Mouse (Mus musculus): ENCODE measurements around the gene Ube2r2. TPM values are rescaled to one million over a fixed set of nuclear protein-coding genes. Genes with fewer than 3 reads are reported as not detected.

Ube2r2 gene
- polyA plus RNA-seq, 1 experiment from 2014 or later = 93.9 TPM

DNA sequence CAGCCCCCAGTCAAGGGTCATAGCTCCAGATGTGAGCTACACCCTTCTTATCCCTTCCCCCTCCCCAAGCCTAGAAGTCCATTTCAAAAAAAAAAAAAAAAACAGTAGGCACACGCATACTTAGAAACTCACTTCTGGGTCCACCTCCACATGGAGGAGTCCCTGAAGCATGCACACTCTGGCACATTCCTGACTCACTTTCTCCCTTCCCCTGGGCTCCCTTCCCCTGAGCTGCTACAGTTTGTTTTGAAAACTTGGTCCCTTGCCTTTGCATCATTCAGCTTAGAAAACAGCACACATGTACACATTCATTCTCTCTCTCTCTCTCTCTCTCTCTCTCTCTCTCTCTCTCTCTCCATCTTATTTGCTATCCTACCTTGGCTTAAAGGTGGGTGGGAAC is 42.6 kb upstream of the Ube2r2 start:
- TF ChIP-seq CTCF (IDR thresholded peaks at IDR 0.05; ENCODE audit: low read depth) = no peak
- no peak overlapping the region for H3K4me2 ChIP-seq (ENCODE audit: low read length)
- WGBS = 28% methylated on average over 1 of the region's 1 CpGs
- peaks cover 9% of the 10 kb centered on the region; the same call in 1 of the 2 replicates for H3K4me1 ChIP-seq (replicated peaks; ENCODE audit: insufficient read depth, low read length)
- H3K27me3 ChIP-seq (ENCODE audit: insufficient read depth, low read length) = no peaks in the 10 kb centered on the region
- no peak for DNase-seq (ENCODE audit: low spot score)
- H3K9me3 ChIP-seq (replicated peaks; ENCODE audit: low read length) = no peaks in the 10 kb centered on the region
- H3K27ac ChIP-seq = no peak overlapping the region
- H3K9ac ChIP-seq (ENCODE audit: low read depth, low read length) = no peak overlapping the region
- H3K36me3 ChIP-seq (ENCODE audit: insufficient read depth, low read length) = no peaks in the 10 kb centered on the region
- no peak for ATAC-seq (replicated peaks; ENCODE audit: low FRiP score, low read depth)
- H3K4me3 ChIP-seq (replicated peaks; ENCODE audit: low read depth, low read length) = no peak overlapping the region

DNA sequence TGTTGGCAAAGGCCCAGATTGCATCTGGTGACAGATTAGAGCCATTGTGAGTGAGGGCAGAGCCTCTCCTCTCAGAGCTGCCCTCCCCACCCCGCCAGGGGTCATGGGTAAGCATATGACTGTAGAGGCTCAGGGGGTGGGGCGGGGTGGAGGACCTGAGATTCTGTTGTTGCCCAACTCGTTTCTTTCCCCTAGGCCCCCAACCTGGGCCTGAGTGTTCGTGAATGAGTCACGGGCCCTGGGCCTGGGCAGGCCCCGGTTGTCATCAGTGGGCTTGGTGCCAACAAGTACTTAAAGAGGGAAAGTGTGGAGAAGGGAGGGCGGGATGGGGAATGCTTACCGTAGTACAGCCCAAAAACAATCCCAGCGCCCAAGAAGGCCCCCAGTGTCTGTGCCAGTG is 41.2 kb upstream of the Ube2r2 start:
- no peak overlapping the region for H3K27ac ChIP-seq
- H3K27me3 ChIP-seq (ENCODE audit: insufficient read depth, low read length) = no peaks in the 10 kb centered on the region
- peaks cover 16% of the 10 kb centered on the region; the same call in 1 of the 2 replicates for H3K4me1 ChIP-seq (replicated peaks; ENCODE audit: insufficient read depth, low read length)
- 61% methylated on average over 9 of the region's 9 CpGs for WGBS
- no peak overlapping the region for H3K9ac ChIP-seq (ENCODE audit: low read depth, low read length)
- no peaks in the 10 kb centered on the region for H3K9me3 ChIP-seq (replicated peaks; ENCODE audit: low read length)
- DNase-seq (ENCODE audit: low spot score) (no peak), ATAC-seq (replicated peaks; ENCODE audit: low FRiP score, low read depth) (no peak)
- no peaks in the 10 kb centered on the region for H3K36me3 ChIP-seq (ENCODE audit: insufficient read depth, low read length)
- no peak overlapping the region for H3K4me2 ChIP-seq (ENCODE audit: low read length)
- TF ChIP-seq CTCF (IDR thresholded peaks at IDR 0.05; ENCODE audit: low read depth) = no peak
- no peak overlapping the region for H3K4me3 ChIP-seq (replicated peaks; ENCODE audit: low read depth, low read length)

DNA sequence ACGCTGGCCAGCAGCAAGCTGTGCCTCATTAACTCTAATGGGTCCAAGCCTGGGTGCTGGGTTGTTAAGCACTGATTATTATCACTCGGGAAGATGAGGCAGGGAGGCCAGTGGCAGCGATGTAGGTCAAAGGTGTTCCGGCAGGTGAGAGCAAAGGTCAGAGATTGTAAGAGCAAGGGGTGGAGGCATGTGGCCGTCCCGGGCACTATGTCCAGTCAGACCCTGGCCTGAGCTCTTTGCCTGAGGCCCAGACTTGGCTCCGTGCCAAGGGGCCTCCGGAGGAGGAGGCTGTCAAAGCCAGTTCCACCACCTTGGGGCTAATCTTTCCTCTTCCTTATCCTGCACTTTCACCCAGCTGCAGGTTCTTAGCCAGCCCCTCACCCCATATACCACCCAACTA is 39.4 kb upstream of the Ube2r2 start:
- H3K9me3 ChIP-seq (replicated peaks; ENCODE audit: low read length) = no peaks in the 10 kb centered on the region
- peak overlapping the region; percentile 83 for H3K4me2 ChIP-seq (ENCODE audit: low read length)
- no peaks in the 10 kb centered on the region for H3K36me3 ChIP-seq (ENCODE audit: insufficient read depth, low read length)
- peaks cover 16% of the 10 kb centered on the region; the same call in 1 of the 2 replicates for H3K4me1 ChIP-seq (replicated peaks; ENCODE audit: insufficient read depth, low read length)
- H3K27ac ChIP-seq = peak overlapping the region; percentile 64; the same call in 1 of the 2 replicates
- no peak overlapping the region for H3K4me3 ChIP-seq (replicated peaks; ENCODE audit: low read depth, low read length)
- TF ChIP-seq CTCF (IDR thresholded peaks at IDR 0.05; ENCODE audit: low read depth) = no peak
- DNase-seq (ENCODE audit: low spot score) (no peak), ATAC-seq (replicated peaks; ENCODE audit: low FRiP score, low read depth) (peak; percentile 68)
- WGBS = 18% methylated on average over 8 of the region's 8 CpGs
- H3K9ac ChIP-seq (ENCODE audit: low read depth, low read length) = no peak overlapping the region
- H3K27me3 ChIP-seq (ENCODE audit: insufficient read depth, low read length) = no peaks in the 10 kb centered on the region

- H3K27ac ChIP-seq = peak overlapping the region; percentile 64
- peaks cover 13% of the 10 kb centered on the region; the same call in 1 of the 2 replicates for H3K4me1 ChIP-seq (replicated peaks; ENCODE audit: insufficient read depth, low read length)
- TF ChIP-seq CTCF (IDR thresholded peaks at IDR 0.05; ENCODE audit: low read depth) = no peak
- peak overlapping the region; percentile 83 for H3K4me2 ChIP-seq (ENCODE audit: low read length)
- WGBS = 70% methylated on average over 5 of the region's 5 CpGs
- ATAC-seq (replicated peaks; ENCODE audit: low FRiP score, low read depth) (no peak), DNase-seq (ENCODE audit: low spot score) (no peak)
- H3K9ac ChIP-seq (ENCODE audit: low read depth, low read length) = peak overlapping the region; percentile 50; the same call in 1 of the 2 replicates
- no peaks in the 10 kb centered on the region for H3K36me3 ChIP-seq (ENCODE audit: insufficient read depth, low read length)
- no peaks in the 10 kb centered on the region for H3K9me3 ChIP-seq (replicated peaks; ENCODE audit: low read length)
- H3K27me3 ChIP-seq (ENCODE audit: insufficient read depth, low read length) = no peaks in the 10 kb centered on the region
- peak overlapping the region; percentile 35; the same call in 1 of the 2 replicates for H3K4me3 ChIP-seq (replicated peaks; ENCODE audit: low read depth, low read length)
Observed at GRCm38 (mm10) chr4:41096794-41097193, 38.7 kb upstream of the Ube2r2 start.

DNA sequence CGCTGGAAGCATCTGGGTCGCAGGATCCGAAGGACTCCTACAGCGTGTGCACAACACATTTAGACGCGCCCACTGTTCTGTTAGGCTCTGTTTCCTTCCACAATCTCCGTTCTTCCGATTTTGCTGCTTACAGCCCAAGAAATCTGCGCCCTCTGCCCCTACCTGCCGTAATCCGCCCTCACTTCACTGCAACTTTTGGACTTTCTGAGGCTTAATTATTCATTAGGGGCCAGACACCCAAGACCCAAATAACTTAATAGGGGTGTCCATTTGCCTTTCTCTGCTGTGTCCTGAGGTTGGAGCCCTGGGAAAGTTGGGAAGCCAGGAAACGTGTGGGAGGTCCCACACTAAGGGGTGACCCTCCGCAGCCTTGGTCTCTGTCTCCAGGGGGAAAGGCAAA is 38.2 kb upstream of the Ube2r2 start:
- no peak for DNase-seq (ENCODE audit: low spot score)
- H3K36me3 ChIP-seq (ENCODE audit: insufficient read depth, low read length) = no peaks in the 10 kb centered on the region

DNA sequence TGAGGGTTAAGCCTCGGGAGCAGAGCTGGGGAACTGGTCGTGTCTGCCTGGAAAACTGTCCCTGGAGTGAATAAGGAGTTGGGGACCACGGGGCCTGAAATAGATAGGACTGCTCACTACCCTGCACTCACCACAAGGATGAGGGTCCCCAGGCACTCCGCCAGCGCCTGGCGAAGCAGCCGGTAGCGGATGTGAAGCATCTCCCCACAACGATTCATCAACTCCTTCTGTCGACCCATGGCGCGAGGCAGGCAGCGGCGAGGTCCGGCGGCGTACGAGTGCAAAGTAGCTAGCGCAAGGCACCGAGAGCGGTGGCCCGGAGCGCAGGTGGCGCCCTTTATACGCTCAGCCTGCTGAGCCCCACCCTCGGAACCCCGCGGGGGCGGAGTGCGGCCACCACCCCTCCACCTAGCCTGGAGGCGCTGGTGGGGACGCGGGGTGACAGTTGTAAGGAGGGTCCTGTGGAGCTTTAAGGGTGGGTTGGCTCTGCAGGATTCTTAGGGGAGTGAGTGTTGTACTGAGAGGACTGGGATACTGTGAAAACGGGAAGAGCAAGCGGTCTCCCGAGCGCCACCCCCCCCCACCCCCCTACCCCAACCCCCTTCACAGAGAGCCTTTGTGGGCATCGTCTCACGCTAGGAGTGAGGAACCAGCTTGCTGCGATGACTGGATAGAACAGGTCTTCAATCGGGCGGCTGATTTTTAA is 37.5 kb upstream of the Ube2r2 start, which contains the start of gene Aqp3:
TSS of gene Aqp3 (minus strand) at position 313 of the 706 bp plus-strand sequence.
- H3K27me3 ChIP-seq (ENCODE audit: insufficient read depth, low read length) = no peaks in the 10 kb centered on the region
- peak within 1 kb of the TSS; percentile 64 for H3K27ac ChIP-seq
- DNase-seq (ENCODE audit: low spot score) (peak; percentile 42), ATAC-seq (replicated peaks; ENCODE audit: low FRiP score, low read depth) (peak; percentile 34)
- peak within 1 kb of the TSS; percentile 35 for H3K4me3 ChIP-seq (replicated peaks; ENCODE audit: low read depth, low read length)
- no peak for TF ChIP-seq CTCF (IDR thresholded peaks at IDR 0.05; ENCODE audit: low read depth)
- peak within 1 kb of the TSS; percentile 50 for H3K9ac ChIP-seq (ENCODE audit: low read depth, low read length)
- H3K9me3 ChIP-seq (replicated peaks; ENCODE audit: low read length) = no peaks in the 10 kb centered on the region
- H3K4me1 ChIP-seq (replicated peaks; ENCODE audit: insufficient read depth, low read length) = peaks cover 13% of the 10 kb centered on the region; the same call in 1 of the 2 replicates
- WGBS = under 1% methylated on average over 42 of the region's 42 CpGs
- H3K36me3 ChIP-seq (ENCODE audit: insufficient read depth, low read length) = no peaks in the 10 kb centered on the region
- peak within 1 kb of the TSS; percentile 83 for H3K4me2 ChIP-seq (ENCODE audit: low read length)

More for the DNA sequence above, 38.2 kb upstream of the Ube2r2 start:
- no peaks in the 10 kb centered on the region for H3K27me3 ChIP-seq (ENCODE audit: insufficient read depth, low read length)
- H3K4me1 ChIP-seq (replicated peaks; ENCODE audit: insufficient read depth, low read length) = peaks cover 13% of the 10 kb centered on the region; the same call in 1 of the 2 replicates
- H3K4me2 ChIP-seq (ENCODE audit: low read length) = peak overlapping the region; percentile 83
- WGBS = 50% methylated on average over 13 of the region's 13 CpGs
- no peak for TF ChIP-seq CTCF (IDR thresholded peaks at IDR 0.05; ENCODE audit: low read depth)
- H3K9me3 ChIP-seq (replicated peaks; ENCODE audit: low read length) = no peaks in the 10 kb centered on the region
- peak overlapping the region; percentile 35 for H3K4me3 ChIP-seq (replicated peaks; ENCODE audit: low read depth, low read length)
- peak overlapping the region; percentile 50 for H3K9ac ChIP-seq (ENCODE audit: low read depth, low read length)
- ATAC-seq (replicated peaks; ENCODE audit: low FRiP score, low read depth) = no peak
- H3K27ac ChIP-seq = peak overlapping the region; percentile 64

Data from kidney, postnatal 0 days (tissue).